Mouse (Mus musculus) urinary bladder, postnatal 36 days (tissue): Measurements from ENCODE around the gene Pfdn6.
"Not testable (repeated sequence)": the region's sequence is repeated elsewhere in the genome, so short reads cannot be mapped to it uniquely, and the experiment has no call there.

Experiments used
- DNase-seq, 2 experiments: peaks; one replicate each; pipeline ENCODE4 v3.0.0; 2022; ENCODE audit warnings: low spot score in 2 of 2, mixed read lengths in 1 of 2

Pfdn6 gene

GRCm38 (mm10) chr17:33955555-33956214 is 15.5 kb upstream of the Pfdn6 start, which contains the start of the genes Vps52 and Rps18:
Gene Vps52, plus strand, starts transcription at chr17:33955812.
Gene Rps18, minus strand, starts transcription at chr17:33956001.
- DNase-seq, result peak; percentile 94 to 96

GRCm38 (mm10) chr17:33954646-33955554 is 14.8 kb upstream of the Pfdn6 start:
- no peak for DNase-seq

GRCm38 (mm10) chr17:33953961-33954565 is 13.9 kb upstream of the Pfdn6 start:
- DNase-seq, result no peak

- no peak for DNase-seq
Observed at GRCm38 (mm10) chr17:33953310-33953709, 13.2 kb upstream of the Pfdn6 start.

- no peak for DNase-seq
Observed at GRCm38 (mm10) chr17:33952879-33953278, 12.7 kb upstream of the Pfdn6 start.

- DNase-seq, result not testable (repeated sequence)
Observed at GRCm38 (mm10) chr17:33952015-33952414, 11.9 kb upstream of the Pfdn6 start.

- peak; percentile 57 to 73 for DNase-seq
Observed at GRCm38 (mm10) chr17:33951021-33951946, 11.1 kb upstream of the Pfdn6 start, which contains the start of gene B3galt4. Gene B3galt4, minus strand, starts transcription at chr17:33951488.

GRCm38 (mm10) chr17:33950131-33950625 is 10.0 kb upstream of the Pfdn6 start:
- DNase-seq, result no peak

- no peak for DNase-seq
Observed at GRCm38 (mm10) chr17:33948905-33949537, 8.9 kb upstream of the Pfdn6 start.

- DNase-seq, result no peak
Observed at GRCm38 (mm10) chr17:33948090-33948904, 8.2 kb upstream of the Pfdn6 start.

- DNase-seq, result no peak
Observed at GRCm38 (mm10) chr17:33947430-33948089, 7.4 kb upstream of the Pfdn6 start.

GRCm38 (mm10) chr17:33943454-33943853 is 3.3 kb upstream of the Pfdn6 start:
- no peak for DNase-seq

GRCm38 (mm10) chr17:33941381-33941780 is 1.2 kb upstream of the Pfdn6 start:
- DNase-seq, result no peak

GRCm38 (mm10) chr17:33940981-33941380 is 838 bp upstream of the Pfdn6 start:
- no peak for DNase-seq

GRCm38 (mm10) chr17:33938783-33939182 is 1.4 kb downstream of the Pfdn6 start:
- no peak for DNase-seq

- DNase-seq, result no peak
Observed at GRCm38 (mm10) chr17:33936993-33937392, 3.1 kb downstream of the Pfdn6 start.

- DNase-seq, result no peak
Observed at GRCm38 (mm10) chr17:33935422-33936055, 4.6 kb downstream of the Pfdn6 start.

GRCm38 (mm10) chr17:33932970-33933369 is 7.2 kb downstream of the Pfdn6 start:
- DNase-seq, result no peak

- DNase-seq, result no peak
Observed at GRCm38 (mm10) chr17:33932448-33932847, 7.7 kb downstream of the Pfdn6 start.
